Mouse (Mus musculus) CD4-positive, CD25-positive, alpha-beta regulatory T cell, adult 9 weeks (primary cell): Measurements from ENCODE around the gene Olfr1389. TPM values are rescaled to one million over a fixed set of nuclear protein-coding genes. Genes with fewer than 3 reads are reported as not detected.

Experiments used
- polyA plus RNA-seq: library from polyadenylated mRNA; unstranded; fragments of 100-300 nt; shearing (Covaris generic); gene quantifications from one replicate; pipeline ENCODE4 v1.2.1, GENCODE M21; 2017

The Olfr1389 gene
- polyA plus RNA-seq: not detected

GRCm38 (mm10) chr11:49422767-49423166 is at the start of gene Olfr1389:
Olfr1389 (plus strand) TSS chr11:49423067.

GRCm38 (mm10) chr11:49436411-49436810 is 13.5 kb downstream of the Olfr1389 start, which contains the start of gene Olfr1388:
Olfr1388 (plus strand) TSS chr11:49436624.

GRCm38 (mm10) chr11:49455043-49455442 is 32.2 kb downstream of the Olfr1389 start, which contains the start of gene Olfr1387:
Olfr1387 (plus strand) TSS chr11:49455343.

GRCm38 (mm10) chr11:49464746-49465145 is 41.9 kb downstream of the Olfr1389 start, which contains the start of gene Olfr1386:
Olfr1386 (plus strand) TSS chr11:49465046.

Other genes with a start within 250 kb of the Olfr1389 start
- gene Btnl9, start 235.9 kb upstream of the Olfr1389 start, polyA plus RNA-seq: not detected
- gene Zfp62, start 219.8 kb upstream of the Olfr1389 start, polyA plus RNA-seq: 82.0 TPM
- gene Mgat1, start 178.9 kb upstream of the Olfr1389 start, polyA plus RNA-seq: 117 TPM
- not detected for gene Olfr1393, start 144.8 kb upstream of the Olfr1389 start, polyA plus RNA-seq
- not detected for gene Olfr1392, start 137.8 kb upstream of the Olfr1389 start, polyA plus RNA-seq
- not detected for gene Olfr10, start 118.3 kb upstream of the Olfr1389 start, polyA plus RNA-seq
- gene Olfr1391, start 100.3 kb upstream of the Olfr1389 start, polyA plus RNA-seq: not detected
- not detected for gene Olfr1390, start 87.9 kb upstream of the Olfr1389 start, polyA plus RNA-seq
- gene Olfr1388, start 13.6 kb downstream of the Olfr1389 start, polyA plus RNA-seq: not detected
- gene Olfr1387, start 32.3 kb downstream of the Olfr1389 start, polyA plus RNA-seq: not detected
- not detected for gene Olfr1386, start 42.0 kb downstream of the Olfr1389 start, polyA plus RNA-seq
- gene Olfr1385, start 66.0 kb downstream of the Olfr1389 start, polyA plus RNA-seq: not detected
- gene Olfr1384, start 83.7 kb downstream of the Olfr1389 start, polyA plus RNA-seq: not detected
- not detected for gene Olfr1383, start 96.6 kb downstream of the Olfr1389 start, polyA plus RNA-seq
- gene Olfr1382, start 105.2 kb downstream of the Olfr1389 start, polyA plus RNA-seq: not detected
- not detected for gene Olfr1381, start 120.4 kb downstream of the Olfr1389 start, polyA plus RNA-seq
- gene Olfr1380, start 133.8 kb downstream of the Olfr1389 start, polyA plus RNA-seq: not detected
- gene Flt4, start 186.2 kb downstream of the Olfr1389 start, polyA plus RNA-seq: not detected
- gene Scgb3a1, start 240.5 kb downstream of the Olfr1389 start, polyA plus RNA-seq: not detected